Mouse (Mus musculus) kidney, postnatal 4 days (tissue): Measurements from ENCODE around the gene Atg16l1.
"Not testable (repeated sequence)": the region's sequence is repeated elsewhere in the genome, so short reads cannot be mapped to it uniquely, and the experiment has no call there.

Experiments
- DNase-seq, 2 experiments: peaks; one replicate each; pipeline ENCODE4 v3.0.0; 2021; ENCODE audit warnings: mixed read lengths in 2 of 2

Gene Atg16l1

GRCm38 (mm10) chr1:87774845-87775244 lies 19.2 kb downstream of the Atg16l1 start:
- DNase-seq = no peak

GRCm38 (mm10) chr1:87779204-87779785 lies 23.6 kb downstream of the Atg16l1 start:
- no peak for DNase-seq

GRCm38 (mm10) chr1:87785703-87786102 lies 30.0 kb downstream of the Atg16l1 start:
- DNase-seq = peak; percentile 46 to 59

GRCm38 (mm10) chr1:87786251-87786650 lies 30.6 kb downstream of the Atg16l1 start:
- peak; percentile 79 to 83 for DNase-seq

- no peak for DNase-seq
These were observed 34.0 kb downstream of the Atg16l1 start for GRCm38 (mm10) chr1:87789665-87790064.

- DNase-seq = no peak
These were observed 36.9 kb downstream of the Atg16l1 start for GRCm38 (mm10) chr1:87792438-87793137.

- DNase-seq = peak in 1 of 2 experiments; percentile 22
These were observed 37.4 kb downstream of the Atg16l1 start for GRCm38 (mm10) chr1:87793138-87793449.

GRCm38 (mm10) chr1:87797702-87798101 lies 42.0 kb downstream of the Atg16l1 start:
- no peak for DNase-seq

- DNase-seq = no peak
These were observed 42.6 kb downstream of the Atg16l1 start for GRCm38 (mm10) chr1:87798306-87798705.

GRCm38 (mm10) chr1:87803576-87803975 lies 47.9 kb downstream of the Atg16l1 start, which contains the start of gene Sag:
Gene Sag, plus strand, starts transcription at chr1:87803680.
- no peak for DNase-seq

GRCm38 (mm10) chr1:87807751-87808150 lies 52.1 kb downstream of the Atg16l1 start:
- DNase-seq = no peak

GRCm38 (mm10) chr1:87811391-87811790 lies 55.7 kb downstream of the Atg16l1 start:
- no peak for DNase-seq

- no peak for DNase-seq
These were observed 56.4 kb downstream of the Atg16l1 start for GRCm38 (mm10) chr1:87812061-87812460.

GRCm38 (mm10) chr1:87813155-87813554 lies 57.5 kb downstream of the Atg16l1 start:
- DNase-seq = no peak

- no peak for DNase-seq
These were observed 58.0 kb downstream of the Atg16l1 start for GRCm38 (mm10) chr1:87813681-87814080.

- no peak for DNase-seq
These were observed 68.8 kb downstream of the Atg16l1 start for GRCm38 (mm10) chr1:87824420-87824995.

- DNase-seq = no peak
These were observed 69.6 kb downstream of the Atg16l1 start for GRCm38 (mm10) chr1:87825281-87825680.

GRCm38 (mm10) chr1:87825991-87826390 lies 70.3 kb downstream of the Atg16l1 start:
- no peak for DNase-seq

- DNase-seq = no peak
These were observed 70.8 kb downstream of the Atg16l1 start for GRCm38 (mm10) chr1:87826474-87826873.

GRCm38 (mm10) chr1:87827476-87827875 lies 71.8 kb downstream of the Atg16l1 start:
- not testable (repeated sequence) for DNase-seq

GRCm38 (mm10) chr1:87828185-87828584 lies 72.5 kb downstream of the Atg16l1 start:
- no peak for DNase-seq

GRCm38 (mm10) chr1:87828926-87829580 lies 73.4 kb downstream of the Atg16l1 start:
- no peak for DNase-seq

- DNase-seq = peak in 1 of 2 experiments; percentile 16
These were observed 74.0 kb downstream of the Atg16l1 start for GRCm38 (mm10) chr1:87829621-87830211.
